Mouse (Mus musculus) bone marrow macrophage, adult 2 months (primary cell): ENCODE results near the gene Me3. TPM values are rescaled to one million over a fixed set of nuclear protein-coding genes. Genes with fewer than 3 reads are reported as not detected.

Experiments
- H3K27ac ChIP-seq: 2 replicates; pipeline ENCODE4 v1.5.1; 2012; ENCODE audit warnings: low read depth, low read length; ENCODE audit not compliant: insufficient read depth
- H3K4me1 ChIP-seq: 2 replicates; pipeline ENCODE4 v1.6.1; 2012; ENCODE audit warnings: low read length; ENCODE audit not compliant: control insufficient read depth, insufficient read depth
- H3K4me3 ChIP-seq: 2 replicates; pipeline ENCODE4 v1.5.1; 2012; ENCODE audit warnings: mild to moderate bottlenecking, low read length, moderate library complexity; ENCODE audit not compliant: insufficient read depth
- CTCF ChIP-seq: IDR thresholded peaks from 2 replicates; pipeline ENCODE4 v1.5.1; 2012; ENCODE audit warnings: low read depth, mild to moderate bottlenecking, low read length, moderate library complexity
- POLR2A ChIP-seq: IDR thresholded peaks from 2 replicates; pipeline ENCODE4 v1.6.1; 2012; ENCODE audit warnings: mild to moderate bottlenecking, low read depth, low read length, borderline replicate concordance
- polyA plus RNA-seq: library from polyadenylated mRNA; stranded (reverse); fragments of >200 nt; gene quantifications from 2 replicates; pipeline ENCODE4 v1.2.4, GENCODE M21; 2012; ENCODE audit not compliant: missing spikeins, insufficient read depth, insufficient read length

Me3 gene
- polyA plus RNA-seq, 1 experiment = not detected

GRCm38 (mm10) chr7:89664197-89664596, 32.0 kb downstream of the Me3 start:
- TF ChIP-seq CTCF (no peak), POLR2A (no peak)

GRCm38 (mm10) chr7:89666361-89666760, 34.2 kb downstream of the Me3 start:
- H3K4me1 ChIP-seq = no peaks in the 10 kb centered on the region

More at GRCm38 (mm10) chr7:89664197-89664596, 32.0 kb downstream of the Me3 start:
- H3K4me1 ChIP-seq = no peaks in the 10 kb centered on the region
- no peak overlapping the region for H3K27ac ChIP-seq
- H3K4me3 ChIP-seq = no peak overlapping the region

GRCm38 (mm10) chr7:89667570-89667969, 35.4 kb downstream of the Me3 start:
- no peak overlapping the region for H3K4me3 ChIP-seq
- H3K4me1 ChIP-seq = no peaks in the 10 kb centered on the region
- TF ChIP-seq CTCF = no peak
- H3K27ac ChIP-seq = no peak overlapping the region

More at GRCm38 (mm10) chr7:89666361-89666760, 34.2 kb downstream of the Me3 start:
- TF ChIP-seq POLR2A = no peak
- no peak for TF ChIP-seq CTCF
- Histone ChIP-seq H3K27ac (no peak overlapping the region), H3K4me3 (no peak overlapping the region)

GRCm38 (mm10) chr7:89669461-89669860, 37.3 kb downstream of the Me3 start:
- Histone ChIP-seq H3K27ac (no peak overlapping the region), H3K4me3 (no peak overlapping the region), H3K4me1 (no peaks in the 10 kb centered on the region)
- no peak for TF ChIP-seq CTCF
- TF ChIP-seq POLR2A = no peak

GRCm38 (mm10) chr7:89671104-89671831, 39.1 kb downstream of the Me3 start:
- no peaks in the 10 kb centered on the region for H3K4me1 ChIP-seq
- no peak overlapping the region for H3K27ac ChIP-seq
- TF ChIP-seq CTCF (no peak), POLR2A (no peak)
- H3K4me3 ChIP-seq = no peak overlapping the region

- H3K4me3 ChIP-seq = no peak overlapping the region
- no peak overlapping the region for H3K27ac ChIP-seq
- H3K4me1 ChIP-seq = no peaks in the 10 kb centered on the region
- TF ChIP-seq CTCF (no peak), POLR2A (no peak)
Observed at GRCm38 (mm10) chr7:89676176-89676575, 44.0 kb downstream of the Me3 start.

GRCm38 (mm10) chr7:89677850-89678249, 45.7 kb downstream of the Me3 start:
- Histone ChIP-seq H3K4me3 (no peak overlapping the region), H3K4me1 (no peaks in the 10 kb centered on the region), H3K27ac (no peak overlapping the region)
- TF ChIP-seq POLR2A (no peak), CTCF (no peak)

GRCm38 (mm10) chr7:89678719-89679118, 46.5 kb downstream of the Me3 start:
- Histone ChIP-seq H3K4me3 (no peak overlapping the region), H3K27ac (no peak overlapping the region), H3K4me1 (no peaks in the 10 kb centered on the region)
- no peak for TF ChIP-seq CTCF
- no peak for TF ChIP-seq POLR2A

GRCm38 (mm10) chr7:89679139-89679538, 46.9 kb downstream of the Me3 start:
- Histone ChIP-seq H3K4me1 (no peaks in the 10 kb centered on the region), H3K4me3 (no peak overlapping the region), H3K27ac (no peak overlapping the region)
- TF ChIP-seq POLR2A (no peak), CTCF (no peak)

- Histone ChIP-seq H3K4me3 (no peak overlapping the region), H3K27ac (no peak overlapping the region), H3K4me1 (no peaks in the 10 kb centered on the region)
- TF ChIP-seq CTCF (no peak), POLR2A (no peak)
Observed at GRCm38 (mm10) chr7:89679621-89680140, 47.5 kb downstream of the Me3 start.

- Histone ChIP-seq H3K4me3 (no peak overlapping the region), H3K27ac (no peak overlapping the region), H3K4me1 (no peaks in the 10 kb centered on the region)
- TF ChIP-seq CTCF (no peak), POLR2A (no peak)
Observed at GRCm38 (mm10) chr7:89680891-89681290, 48.7 kb downstream of the Me3 start.
